Mouse (Mus musculus): ENCODE results near the gene Ifit3. TPM values are rescaled to one million over a fixed set of nuclear protein-coding genes. Genes with fewer than 3 reads are reported as not detected.

Ifit3 gene
- 18.6 and 20.6 TPM in 2 replicates for polyA plus RNA-seq (2012; rRNA removed)

DNA sequence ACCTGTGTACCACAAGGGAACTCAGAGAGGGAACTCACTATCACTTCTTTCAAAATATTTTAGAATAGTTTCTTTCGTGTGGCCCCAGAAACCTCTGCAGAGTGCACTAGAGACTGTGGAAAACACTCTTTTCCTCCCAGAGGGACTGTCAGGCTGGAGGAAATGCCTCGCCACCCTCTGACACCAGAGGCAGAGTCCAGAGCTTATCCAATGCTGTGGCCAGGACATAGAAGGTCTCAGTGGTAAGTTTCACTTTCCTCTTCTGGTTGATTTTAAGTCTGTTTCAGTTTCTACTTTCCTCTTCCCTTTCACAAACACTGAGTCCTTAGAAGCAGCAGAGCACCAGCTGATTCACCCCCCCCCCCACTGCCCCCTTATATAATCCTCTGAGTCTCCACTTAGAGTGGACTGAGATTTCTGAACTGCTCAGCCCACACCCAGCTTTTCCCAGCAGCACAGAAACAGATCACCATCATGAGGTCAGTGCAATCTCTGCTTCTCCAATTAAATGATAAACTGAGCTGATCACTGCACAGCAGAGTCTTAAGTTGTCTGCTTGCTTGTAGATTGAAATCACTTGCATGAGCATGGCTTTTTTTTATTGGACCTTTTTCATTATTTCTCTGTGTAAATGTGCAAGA is at the start of gene Ifit3:
Ifit3 (plus strand) TSS at position 406 of the 641 bp plus-strand sequence.

DNA sequence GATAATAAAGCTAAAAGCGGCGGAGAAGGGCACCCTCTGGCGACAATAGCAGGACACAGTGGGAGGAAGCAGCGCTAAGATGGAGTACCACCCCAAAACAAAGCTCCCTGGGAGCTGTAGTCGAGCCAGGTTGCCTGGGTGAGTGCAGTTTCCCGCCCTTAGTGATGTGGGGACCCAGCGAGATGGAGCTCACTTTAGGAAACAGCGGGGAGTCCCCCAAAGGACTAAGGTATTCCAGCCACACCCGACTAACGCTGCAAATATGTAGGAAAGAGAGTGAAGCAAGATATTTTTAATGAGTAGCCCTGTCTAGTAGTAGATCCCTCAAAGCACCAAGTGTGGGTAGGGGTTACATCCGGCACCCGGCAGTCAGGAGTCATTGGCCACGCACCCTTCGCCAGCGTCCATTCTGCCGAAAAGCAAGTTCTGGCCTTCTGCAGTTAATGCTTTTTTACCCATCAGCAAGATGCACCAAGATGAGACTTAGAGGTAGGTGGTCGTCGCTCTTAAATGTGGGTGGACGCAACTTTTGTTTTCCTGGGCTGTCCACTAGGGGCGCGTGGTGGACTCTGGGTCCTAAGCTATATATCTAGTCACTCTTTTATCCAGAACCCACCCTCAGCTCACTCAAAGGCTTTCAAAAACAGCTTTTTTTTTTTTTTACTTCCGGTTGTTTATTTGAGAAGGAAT is 32.7 kb upstream of the Ifit3 start, which contains the start of gene Ifit2:
Ifit2 (plus strand) TSS at position 161 of the 690 bp plus-strand sequence.

DNA sequence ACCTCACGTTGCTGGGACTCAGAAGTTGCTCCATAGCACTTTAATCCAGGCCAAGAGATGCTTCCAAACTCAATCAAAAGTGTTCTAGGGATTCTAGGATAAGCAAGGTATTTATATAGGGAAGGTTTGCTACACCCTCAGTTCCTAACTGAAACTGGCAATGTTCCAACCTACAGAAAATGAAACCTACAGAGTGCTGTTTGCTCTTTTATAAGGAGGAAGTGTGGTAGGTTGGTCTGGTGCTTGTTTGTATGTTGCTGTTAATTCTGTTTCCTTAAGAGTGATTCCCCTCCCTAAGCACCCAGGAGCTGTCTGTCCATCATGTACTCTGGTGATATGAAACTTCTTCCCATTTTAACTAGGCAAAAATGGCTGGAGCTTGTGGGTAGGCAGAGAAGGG is 18.6 kb downstream of the Ifit3 start, which contains the start of gene Ifit1bl1:
Ifit1bl1 (minus strand) TSS at position 69 of the 400 bp plus-strand sequence.

DNA sequence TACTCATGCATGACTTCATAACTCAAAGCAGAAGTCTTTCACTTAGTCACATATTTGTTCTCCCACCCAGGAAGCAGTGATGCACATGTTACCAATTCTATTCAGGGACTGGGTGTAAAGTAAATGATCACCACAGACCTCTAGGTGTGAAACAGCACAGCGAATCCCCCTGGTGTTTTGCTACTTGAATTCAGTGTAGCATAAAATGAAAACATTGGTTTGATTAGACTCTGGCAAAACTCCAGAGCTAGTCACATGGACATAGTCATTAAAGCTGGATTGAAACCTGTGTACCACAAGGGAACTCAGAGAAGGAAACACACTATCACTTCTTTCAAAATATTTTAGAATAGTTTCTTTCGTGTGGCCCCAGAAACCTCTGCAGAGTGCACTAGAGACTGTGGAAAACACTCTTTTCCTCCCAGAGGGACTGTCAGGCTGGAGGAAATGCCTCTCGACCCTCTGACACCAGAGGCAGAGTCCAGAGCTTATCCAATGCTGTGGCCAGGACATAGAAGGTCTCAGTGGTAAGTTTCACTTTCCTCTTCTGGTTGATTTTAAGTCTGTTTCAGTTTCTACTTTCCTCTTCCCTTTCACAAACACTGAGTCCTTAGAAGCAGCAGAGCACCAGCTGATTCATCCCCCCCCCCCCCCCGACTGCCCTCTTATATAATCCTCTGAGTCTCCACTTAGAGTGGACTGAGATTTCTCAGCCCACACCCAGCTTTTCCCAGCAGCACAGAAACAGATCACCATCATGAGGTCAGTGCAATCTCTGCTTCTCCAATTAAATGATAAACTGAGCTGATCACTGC is 24.1 kb downstream of the Ifit3 start, which contains the start of gene Ifit3b:
Ifit3b (plus strand) TSS at position 734 of the 815 bp plus-strand sequence.

Other genes with a start within 250 kb of the Ifit3 start
- 0.14 and 0.22 TPM in 2 replicates for gene Ch25h, start 108.4 kb upstream of the Ifit3 start, polyA plus RNA-seq (2012; rRNA removed)
- gene Lipa, start 56.1 kb upstream of the Ifit3 start, polyA plus RNA-seq (2012; rRNA removed), result 59.5 and 70.1 TPM in 2 replicates
- gene Ifit2, start 32.8 kb upstream of the Ifit3 start, polyA plus RNA-seq (2012; rRNA removed), result 5.1 and 5.6 TPM in 2 replicates
- 0.27 and 0.56 TPM in 2 replicates for gene Ifit1bl1, start 18.4 kb downstream of the Ifit3 start, polyA plus RNA-seq (2012; rRNA removed)
- 3.6 and 3.8 TPM in 2 replicates for gene Ifit3b, start 24.4 kb downstream of the Ifit3 start, polyA plus RNA-seq (2012; rRNA removed)
- gene Ifit1bl2, start 57.2 kb downstream of the Ifit3 start, polyA plus RNA-seq (2012; rRNA removed), result 0.19 and 0.30 TPM in 2 replicates
- 6.2 and 11.2 TPM in 2 replicates for gene Ifit1, start 57.3 kb downstream of the Ifit3 start, polyA plus RNA-seq (2012; rRNA removed)
- 10.4 and 11.8 TPM in 2 replicates for gene Slc16a12, start 163.8 kb downstream of the Ifit3 start, polyA plus RNA-seq (2012; rRNA removed)